Mouse (Mus musculus): ENCODE measurements at regions not wholly inside any gene's neighbourhood (a gene's known extent, or its start where the extent isn't known, plus 50 kb on each side); places are given as distances from the start of the nearest gene placed in this dataset.
A peak's percentile ranks its signal among the peaks of the same experiment; 100 is the strongest.

DNA sequence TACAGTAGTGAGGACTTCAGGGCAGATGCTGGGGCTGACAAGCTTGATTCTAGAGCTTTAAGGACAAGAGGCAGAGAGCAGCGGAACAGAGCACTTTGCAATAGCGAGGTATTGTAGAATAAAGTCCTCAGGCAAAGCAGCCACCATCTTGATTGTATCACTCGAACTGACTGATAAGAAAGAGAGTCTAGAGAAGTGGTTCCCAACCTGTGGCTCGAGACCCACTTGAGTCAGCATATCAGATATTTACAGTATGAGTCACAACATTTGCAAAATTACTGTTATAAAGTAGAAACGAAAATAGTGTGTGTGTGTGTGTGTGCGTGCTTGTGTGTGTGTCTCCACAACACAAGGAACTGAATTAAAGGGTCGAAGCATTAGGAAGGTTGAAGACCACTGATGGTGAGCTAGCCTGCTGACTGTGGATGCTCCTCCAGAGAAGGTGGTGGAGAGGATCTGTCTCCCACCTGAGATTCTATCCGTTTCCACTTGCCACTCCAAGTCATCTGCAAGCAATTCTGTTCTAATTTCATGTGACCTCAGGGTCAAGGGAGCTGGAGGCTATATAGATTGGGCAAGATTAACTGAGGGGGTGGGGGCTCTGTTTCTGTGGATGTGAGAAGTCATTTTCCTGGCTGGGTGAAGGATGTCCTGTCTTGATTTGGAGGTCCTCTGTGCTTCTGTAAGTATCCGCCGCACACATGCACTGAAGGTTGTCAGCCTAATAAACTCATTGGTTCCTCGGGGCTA is 115.0 kb downstream of the Phlda1 start:
- Histone ChIP-seq H3K9me3 (ENCODE audit: control insufficient read depth, low read length) (no peaks in the 10 kb centered on the region), H3K27me3 (ENCODE audit: control insufficient read depth, insufficient read depth, low read length) (no peaks in the 10 kb centered on the region), H3K4me3 (replicated peaks; ENCODE audit: low read length) (no peak overlapping the region), H3K4me2 (replicated peaks) (no peak overlapping the region), H3K9ac (no peak overlapping the region), H3K36me3 (replicated peaks; ENCODE audit: control insufficient read depth, insufficient read depth) (no peaks in the 10 kb centered on the region), H3K27ac (no peak overlapping the region), H3K4me1 (replicated peaks; ENCODE audit: control insufficient read depth, insufficient read depth, low read length) (no peaks in the 10 kb centered on the region)
- ATAC-seq (ENCODE audit: low FRiP score) (no peak), DNase-seq (ENCODE audit: low spot score) (no peak)
- WGBS = 86% methylated on average over 11 of the region's 11 CpGs

DNA sequence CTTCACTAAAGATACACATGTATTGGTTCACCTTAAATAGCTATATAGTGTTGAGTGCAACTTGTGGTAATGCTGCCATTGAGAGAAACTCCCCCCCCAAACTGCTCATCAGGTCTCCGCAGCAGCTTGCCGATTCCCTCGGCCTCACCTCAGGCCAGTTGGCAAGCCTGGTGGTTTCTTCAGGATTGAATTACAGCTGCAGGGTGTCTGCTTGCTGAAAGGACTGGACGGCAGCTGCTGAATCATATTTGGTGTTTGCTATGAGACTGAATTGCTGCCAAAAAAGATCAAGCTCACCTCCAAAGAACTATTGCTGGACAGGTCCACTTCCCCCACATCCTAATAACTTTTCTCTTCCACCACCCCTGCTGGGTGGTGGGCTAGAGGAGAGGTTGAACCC is 116.7 kb downstream of the Phlda1 start:
- Histone ChIP-seq H3K4me3 (replicated peaks; ENCODE audit: low read length) (no peak overlapping the region), H3K4me1 (replicated peaks; ENCODE audit: control insufficient read depth, insufficient read depth, low read length) (no peaks in the 10 kb centered on the region), H3K36me3 (replicated peaks; ENCODE audit: control insufficient read depth, insufficient read depth) (no peaks in the 10 kb centered on the region), H3K27ac (no peak overlapping the region), H3K9ac (no peak overlapping the region), H3K4me2 (replicated peaks) (no peak overlapping the region), H3K9me3 (ENCODE audit: control insufficient read depth, low read length) (no peaks in the 10 kb centered on the region), H3K27me3 (ENCODE audit: control insufficient read depth, insufficient read depth, low read length) (no peaks in the 10 kb centered on the region)
- no peak for ATAC-seq (ENCODE audit: low FRiP score)
- no peak for DNase-seq (ENCODE audit: low spot score)
- 51% methylated on average over 4 of the region's 4 CpGs for WGBS

- DNase-seq (ENCODE audit: low spot score) = no peak
- no peaks in the 10 kb centered on the region for H3K9me3 ChIP-seq (ENCODE audit: control insufficient read depth, low read length)
- H3K27ac ChIP-seq = peak overlapping the region; percentile 29; the same call in 1 of the 2 replicates
- no peak overlapping the region for H3K4me3 ChIP-seq (replicated peaks; ENCODE audit: low read length)
- 27% methylated on average over 2 of the region's 2 CpGs for WGBS
- H3K4me1 ChIP-seq (replicated peaks; ENCODE audit: control insufficient read depth, insufficient read depth, low read length) = no peaks in the 10 kb centered on the region
- H3K9ac ChIP-seq = no peak overlapping the region
- no peaks in the 10 kb centered on the region for H3K36me3 ChIP-seq (replicated peaks; ENCODE audit: control insufficient read depth, insufficient read depth)
- no peak overlapping the region for H3K4me2 ChIP-seq (replicated peaks)
- ATAC-seq (ENCODE audit: low FRiP score) = no peak
- H3K27me3 ChIP-seq (ENCODE audit: control insufficient read depth, insufficient read depth, low read length) = no peaks in the 10 kb centered on the region
These were observed 117.9 kb downstream of the Phlda1 start for GRCm38 (mm10) chr10:111624021-111624420.

- Histone ChIP-seq H3K27me3 (ENCODE audit: control insufficient read depth, insufficient read depth, low read length) (no peaks in the 10 kb centered on the region), H3K9me3 (ENCODE audit: control insufficient read depth, low read length) (no peaks in the 10 kb centered on the region), H3K36me3 (replicated peaks; ENCODE audit: control insufficient read depth, insufficient read depth) (no peaks in the 10 kb centered on the region), H3K4me3 (replicated peaks; ENCODE audit: low read length) (no peak overlapping the region), H3K4me2 (replicated peaks) (no peak overlapping the region), H3K4me1 (replicated peaks; ENCODE audit: control insufficient read depth, insufficient read depth, low read length) (no peaks in the 10 kb centered on the region), H3K27ac (no peak overlapping the region), H3K9ac (no peak overlapping the region)
- ATAC-seq (ENCODE audit: low FRiP score) (no peak), DNase-seq (ENCODE audit: low spot score) (no peak)
- 13% methylated on average over 7 of the region's 7 CpGs for WGBS
These were observed 118.5 kb downstream of the Phlda1 start for GRCm38 (mm10) chr10:111624624-111625023.

DNA sequence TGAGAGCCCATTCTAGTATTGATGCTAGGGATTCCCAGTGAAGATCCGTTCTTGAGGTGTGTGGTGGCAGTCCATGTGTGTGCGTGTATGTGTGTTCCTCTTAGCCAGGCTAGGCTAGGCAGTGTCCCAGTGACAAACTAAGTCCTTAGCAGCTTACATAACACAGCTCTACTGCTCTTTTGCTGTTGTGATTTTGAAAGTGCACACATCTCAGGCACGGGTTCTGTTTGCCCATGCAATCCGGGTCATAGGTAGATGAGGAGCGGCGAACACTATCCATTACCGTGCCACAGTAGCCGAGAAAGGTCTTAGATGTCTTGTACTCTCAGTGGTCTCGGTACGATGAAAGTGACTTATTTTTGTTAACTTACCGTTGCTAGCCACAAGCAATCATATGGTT is 119.5 kb downstream of the Phlda1 start:
- no peak for ATAC-seq (ENCODE audit: low FRiP score)
- Histone ChIP-seq H3K4me1 (replicated peaks; ENCODE audit: control insufficient read depth, insufficient read depth, low read length) (no peaks in the 10 kb centered on the region), H3K36me3 (replicated peaks; ENCODE audit: control insufficient read depth, insufficient read depth) (no peaks in the 10 kb centered on the region), H3K27ac (no peak overlapping the region), H3K27me3 (ENCODE audit: control insufficient read depth, insufficient read depth, low read length) (no peaks in the 10 kb centered on the region), H3K4me2 (replicated peaks) (no peak overlapping the region), H3K9me3 (ENCODE audit: control insufficient read depth, low read length) (no peaks in the 10 kb centered on the region), H3K9ac (no peak overlapping the region), H3K4me3 (replicated peaks; ENCODE audit: low read length) (no peak overlapping the region)
- no peak for DNase-seq (ENCODE audit: low spot score)
- 98% methylated on average over 11 of the region's 11 CpGs for WGBS

DNA sequence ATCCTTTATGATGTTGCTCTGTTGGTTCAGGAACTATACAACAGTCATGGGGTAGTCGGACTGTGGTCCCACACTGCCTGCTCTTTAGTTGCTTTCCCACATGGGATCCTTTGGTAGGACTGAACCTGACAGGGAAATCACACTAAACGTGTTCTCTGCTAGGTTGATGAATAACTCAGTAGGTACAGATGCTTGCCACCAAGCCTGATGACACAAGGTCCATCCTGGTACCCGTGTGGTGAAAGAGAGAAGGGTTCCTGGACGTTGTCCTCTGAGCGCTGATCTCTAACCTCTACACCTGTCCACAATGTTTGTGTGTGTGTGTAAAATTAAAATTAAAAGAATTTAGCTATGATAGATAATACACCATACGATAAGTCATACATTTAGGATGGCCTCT is 119.9 kb downstream of the Phlda1 start:
- DNase-seq (ENCODE audit: low spot score) (no peak), ATAC-seq (ENCODE audit: low FRiP score) (no peak)
- H3K27me3 ChIP-seq (ENCODE audit: control insufficient read depth, insufficient read depth, low read length) = no peaks in the 10 kb centered on the region
- WGBS = 91% methylated on average over 6 of the region's 6 CpGs
- H3K36me3 ChIP-seq (replicated peaks; ENCODE audit: control insufficient read depth, insufficient read depth) = no peaks in the 10 kb centered on the region
- H3K4me1 ChIP-seq (replicated peaks; ENCODE audit: control insufficient read depth, insufficient read depth, low read length) = no peaks in the 10 kb centered on the region
- H3K4me2 ChIP-seq (replicated peaks) = no peak overlapping the region
- H3K4me3 ChIP-seq (replicated peaks; ENCODE audit: low read length) = no peak overlapping the region
- no peak overlapping the region for H3K27ac ChIP-seq
- H3K9me3 ChIP-seq (ENCODE audit: control insufficient read depth, low read length) = no peaks in the 10 kb centered on the region
- H3K9ac ChIP-seq = no peak overlapping the region

- Histone ChIP-seq H3K27me3 (ENCODE audit: control insufficient read depth, insufficient read depth, low read length) (no peaks in the 10 kb centered on the region), H3K4me3 (replicated peaks; ENCODE audit: low read length) (no peak overlapping the region), H3K4me2 (replicated peaks) (no peak overlapping the region), H3K9me3 (ENCODE audit: control insufficient read depth, low read length) (no peaks in the 10 kb centered on the region), H3K36me3 (replicated peaks; ENCODE audit: control insufficient read depth, insufficient read depth) (no peaks in the 10 kb centered on the region), H3K27ac (no peak overlapping the region), H3K9ac (no peak overlapping the region), H3K4me1 (replicated peaks; ENCODE audit: control insufficient read depth, insufficient read depth, low read length) (no peaks in the 10 kb centered on the region)
- WGBS = 64% methylated on average over 14 of the region's 14 CpGs
- ATAC-seq (ENCODE audit: low FRiP score) (no peak), DNase-seq (ENCODE audit: low spot score) (no peak)
These were observed 130.2 kb downstream of the Phlda1 start for GRCm38 (mm10) chr10:111636283-111636682.

DNA sequence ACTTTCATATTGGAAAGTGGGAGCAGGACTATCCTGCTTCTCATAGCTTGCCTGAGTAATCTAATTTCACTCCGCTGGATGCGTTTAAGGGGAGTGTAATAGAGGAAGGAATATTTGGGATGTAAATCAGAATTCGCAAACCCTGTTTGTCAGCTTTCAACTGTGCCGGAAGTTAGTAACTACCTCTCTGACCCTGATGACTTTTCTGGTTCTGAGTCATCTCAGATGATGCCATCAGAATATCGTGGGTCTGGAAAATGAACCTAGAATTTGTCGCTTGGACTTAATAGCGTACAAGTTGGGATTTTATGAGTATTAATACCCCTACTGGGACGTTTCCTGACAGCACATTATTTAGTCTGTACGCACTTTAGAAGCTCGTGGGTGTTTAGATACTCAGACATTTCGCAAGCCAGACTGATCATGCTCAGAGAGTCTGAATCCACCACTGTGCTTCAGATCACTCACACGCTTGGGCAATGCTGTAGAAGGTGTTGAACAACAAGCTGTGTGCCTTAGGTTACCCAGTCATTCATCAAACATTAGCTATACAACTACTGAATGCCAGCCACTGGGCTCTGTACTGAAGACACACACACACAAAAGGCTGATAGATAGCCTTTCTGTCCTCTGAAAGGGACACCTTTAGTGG is 131.1 kb downstream of the Phlda1 start:
- 90% methylated on average over 12 of the region's 12 CpGs for WGBS
- ATAC-seq (ENCODE audit: low FRiP score) = no peak
- no peak overlapping the region for H3K4me3 ChIP-seq (replicated peaks; ENCODE audit: low read length)
- no peak overlapping the region for H3K4me2 ChIP-seq (replicated peaks)
- H3K36me3 ChIP-seq (replicated peaks; ENCODE audit: control insufficient read depth, insufficient read depth) = no peaks in the 10 kb centered on the region
- no peak overlapping the region for H3K9ac ChIP-seq
- no peaks in the 10 kb centered on the region for H3K9me3 ChIP-seq (ENCODE audit: control insufficient read depth, low read length)
- no peak overlapping the region for H3K27ac ChIP-seq
- no peak for DNase-seq (ENCODE audit: low spot score)
- no peaks in the 10 kb centered on the region for H3K27me3 ChIP-seq (ENCODE audit: control insufficient read depth, insufficient read depth, low read length)
- H3K4me1 ChIP-seq (replicated peaks; ENCODE audit: control insufficient read depth, insufficient read depth, low read length) = no peaks in the 10 kb centered on the region

- Histone ChIP-seq H3K27me3 (ENCODE audit: control insufficient read depth, insufficient read depth, low read length) (no peaks in the 10 kb centered on the region), H3K4me2 (replicated peaks) (no peak overlapping the region), H3K9ac (no peak overlapping the region), H3K36me3 (replicated peaks; ENCODE audit: control insufficient read depth, insufficient read depth) (no peaks in the 10 kb centered on the region), H3K27ac (no peak overlapping the region), H3K4me1 (replicated peaks; ENCODE audit: control insufficient read depth, insufficient read depth, low read length) (no peaks in the 10 kb centered on the region), H3K9me3 (ENCODE audit: control insufficient read depth, low read length) (no peaks in the 10 kb centered on the region), H3K4me3 (replicated peaks; ENCODE audit: low read length) (no peak overlapping the region)
- 97% methylated on average over 7 of the region's 7 CpGs for WGBS
- no peak for DNase-seq (ENCODE audit: low spot score)
- ATAC-seq (ENCODE audit: low FRiP score) = no peak
These were observed 133.8 kb downstream of the Phlda1 start for GRCm38 (mm10) chr10:111639866-111640265.
